In the genomic region with DNA sequence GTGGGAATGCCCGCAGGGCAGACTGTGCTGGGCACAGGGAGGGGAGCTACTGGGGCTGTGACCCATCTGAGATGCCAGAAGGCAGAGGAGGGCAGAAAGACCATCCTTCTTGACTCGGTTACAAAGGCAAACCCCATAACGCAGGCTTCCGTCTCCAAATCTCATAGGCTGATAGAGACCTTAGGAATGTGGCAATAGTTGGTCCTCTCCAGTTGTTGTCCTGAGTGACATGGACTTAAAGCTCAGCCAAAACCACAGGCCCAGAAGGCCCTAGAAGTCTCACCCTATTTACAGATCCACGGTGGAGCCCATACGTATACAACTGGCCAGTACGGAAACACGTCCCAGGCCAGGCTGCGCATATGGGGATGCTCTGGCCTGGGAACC, we compare ENCODE assay signal across 10 mouse cellular contexts. TPM values are rescaled to one million over a fixed set of nuclear protein-coding genes. Genes with fewer than 3 reads are reported as not detected.
DNase-seq lines count a peak whose midpoint lies in the region; ATAC-seq lines count a peak whose summit lies in the region.
"Had no signal": no experiment of that assay in that cellular context is flagged by ENCODE, and none has a peak within 500 bp of the region (broad histone marks: within the 10 kb centered on the region; RNA-seq: fewer than 3 reads in every experiment).

No protein-coding gene starts in this region.

- H3K4me2 ChIP-seq in lung, embryonic 15.5 days = 0 out of 2 replicates have a peak overlapping the region, but pooled peaks have one; percentile 77
- peak overlapping the region; percentile 68 for H3K4me2 ChIP-seq in forebrain, embryonic 12.5 days
- peak overlapping the region; percentile 14; the same call in 1 of the 2 replicates for H3K4me2 ChIP-seq in limb, embryonic 11.5 days (ENCODE audit: low read depth, severe bottlenecking)
- H3K4me2 ChIP-seq in neural tube, embryonic 14.5 days (ENCODE audit: low read depth, low read length) = no peak overlapping the region

- 0 out of 2 replicates have a peak, but pooled peaks cover 5% of the 10 kb centered on the region for H3K27me3 ChIP-seq in lung, embryonic 15.5 days
- peaks cover 80% of the 10 kb centered on the region for H3K27me3 ChIP-seq in forebrain, embryonic 12.5 days
- peaks cover 10% of the 10 kb centered on the region for H3K27me3 ChIP-seq in limb, embryonic 11.5 days (ENCODE audit: control insufficient read depth, insufficient read depth, low read length)
- peaks cover 10% of the 10 kb centered on the region for H3K27me3 ChIP-seq in neural tube, embryonic 14.5 days (ENCODE audit: control insufficient read depth, insufficient read depth, low read length)

- peak overlapping the region; percentile 98 for H3K27ac ChIP-seq in lung, embryonic 15.5 days
- H3K27ac ChIP-seq in forebrain, embryonic 12.5 days = peak overlapping the region; percentile 96
- no peak overlapping the region for H3K27ac ChIP-seq in limb, embryonic 11.5 days (replicated peaks; ENCODE audit: low read depth, low read length)
- H3K27ac ChIP-seq in neural tube, embryonic 14.5 days (ENCODE audit: low read depth, low read length) = peak overlapping the region; percentile 44; the same call in 1 of the 2 replicates

- H3K4me3 ChIP-seq in lung, embryonic 15.5 days = no peak overlapping the region
- peak overlapping the region; percentile 46; the same call in 1 of the 2 replicates for H3K4me3 ChIP-seq in forebrain, embryonic 12.5 days (replicated peaks)
- H3K4me3 ChIP-seq in limb, embryonic 11.5 days (ENCODE audit: low read depth, low read length) = no peak overlapping the region
- H3K4me3 ChIP-seq in neural tube, embryonic 14.5 days (ENCODE audit: low read depth, low read length) = no peak overlapping the region
- H3K4me3 ChIP-seq: myocyte had no signal

- H3K9ac ChIP-seq in lung, embryonic 15.5 days = no peak overlapping the region
- H3K9ac ChIP-seq in forebrain, embryonic 12.5 days = 0 out of 2 replicates have a peak overlapping the region, but pooled peaks have one; percentile 51
- no peak overlapping the region for H3K9ac ChIP-seq in limb, embryonic 11.5 days (ENCODE audit: low read length)
- no peak overlapping the region for H3K9ac ChIP-seq in neural tube, embryonic 14.5 days (replicated peaks; ENCODE audit: low read depth, low read length)

- 55% methylated on average over 9 of the region's 9 CpGs for whole genome bisulfite sequencing in lung, embryonic 15.5 days
- WGBS in forebrain, embryonic 12.5 days = 23% methylated on average over 9 of the region's 9 CpGs
- WGBS in limb, embryonic 11.5 days = 64% methylated on average over 9 of the region's 9 CpGs
- WGBS in neural tube, embryonic 14.5 days = 38% methylated on average over 9 of the region's 9 CpGs

- peaks cover 85% of the 10 kb centered on the region for H3K4me1 ChIP-seq in lung, embryonic 15.5 days
- H3K4me1 ChIP-seq in forebrain, embryonic 12.5 days = peaks cover 92% of the 10 kb centered on the region
- H3K4me1 ChIP-seq in limb, embryonic 11.5 days (ENCODE audit: control insufficient read depth, insufficient read depth, low read length) = peaks cover 61% of the 10 kb centered on the region
- H3K4me1 ChIP-seq in neural tube, embryonic 14.5 days (ENCODE audit: control insufficient read depth, insufficient read depth, low read length) = peaks cover 29% of the 10 kb centered on the region

- H3K9me3 ChIP-seq in lung, embryonic 15.5 days = no peaks in the 10 kb centered on the region
- H3K9me3 ChIP-seq in forebrain, embryonic 12.5 days = no peaks in the 10 kb centered on the region
- no peaks in the 10 kb centered on the region for H3K9me3 ChIP-seq in limb, embryonic 11.5 days (ENCODE audit: control insufficient read depth, low read length)
- no peaks in the 10 kb centered on the region for H3K9me3 ChIP-seq in neural tube, embryonic 14.5 days (ENCODE audit: control insufficient read depth, low read length)
- H3K9me3 ChIP-seq: G1E had no signal

- H3K36me3 ChIP-seq in lung, embryonic 15.5 days = no peaks in the 10 kb centered on the region
- no peaks in the 10 kb centered on the region for H3K36me3 ChIP-seq in forebrain, embryonic 12.5 days (replicated peaks)
- H3K36me3 ChIP-seq in limb, embryonic 11.5 days (ENCODE audit: control insufficient read depth, insufficient read depth, low read length) = no peaks in the 10 kb centered on the region
- no peaks in the 10 kb centered on the region for H3K36me3 ChIP-seq in neural tube, embryonic 14.5 days (ENCODE audit: control insufficient read depth, insufficient read depth, low read length)
- H3K36me3 ChIP-seq: G1E had no signal

- ATAC-seq in lung, embryonic 15.5 days (ENCODE audit: borderline replicate concordance, extremely low read depth, low FRiP score, low TSS enrichment) = no peak
- no peak for ATAC-seq in forebrain, embryonic 12.5 days (ENCODE audit: low FRiP score)
- no peak for ATAC-seq in limb, embryonic 11.5 days (ENCODE audit: insufficient number of reproducible peaks, low FRiP score, low TSS enrichment, low read depth)
- no peak for ATAC-seq in neural tube, embryonic 14.5 days (ENCODE audit: low read depth)

- DNase-seq in lung, postnatal 36 days = no peak
- DNase-seq in limb, embryonic 11.5 days (ENCODE audit: low spot score) = no peak
- DNase-seq in adrenal gland, adult (ENCODE audit: inconsistent age in 2 of 2, low spot score in 1 of 2) = no peak
- no peak for DNase-seq in urinary bladder, postnatal 4 days (ENCODE audit: low spot score in 2 of 2)
- DNase-seq: kidney, adult 9 months had no signal

RNA-seq across cellular contexts. Expression of a gene that starts 27.0 kb away (rescaled TPM):
- polyA plus RNA-seq in lung, embryonic 15.5 days (2015; fragmentation: Nextera tagmentation; extraction: Ambion mirVana) = 59.1 and 64.7 TPM in 2 replicates
- polyA plus RNA-seq in forebrain, embryonic 12.5 days (2016; fragmentation: Nextera tagmentation; extraction: Ambion mirVana) = 83.6 and 111 TPM in 2 replicates
- 11.6 TPM in 2 replicates for polyA plus RNA-seq in limb, embryonic 11.5 days (2014; fragmentation: Nextera tagmentation; extraction: Ambion mirVana)
- polyA plus RNA-seq in neural tube, embryonic 14.5 days (2014; fragmentation: Nextera tagmentation; extraction: Ambion mirVana) = 39.5 and 42.7 TPM in 2 replicates

RNA-seq across cellular contexts. Expression of a gene that starts 36.2 kb away (rescaled TPM):
- polyA plus RNA-seq in lung, embryonic 15.5 days (2015; fragmentation: Nextera tagmentation; extraction: Ambion mirVana) = 37.3 and 39.7 TPM in 2 replicates
- 34.6 and 39.6 TPM in 2 replicates for polyA plus RNA-seq in forebrain, embryonic 12.5 days (2016; fragmentation: Nextera tagmentation; extraction: Ambion mirVana)
- polyA plus RNA-seq in limb, embryonic 11.5 days (2014; fragmentation: Nextera tagmentation; extraction: Ambion mirVana) = 41.7 and 43.4 TPM in 2 replicates
- 27.4 and 27.6 TPM in 2 replicates for polyA plus RNA-seq in neural tube, embryonic 14.5 days (2014; fragmentation: Nextera tagmentation; extraction: Ambion mirVana)

RNA-seq across cellular contexts. Expression of a gene that starts 36.5 kb away (rescaled TPM):
- 217 and 227 TPM in 2 replicates for polyA plus RNA-seq in lung, embryonic 15.5 days (2015; fragmentation: Nextera tagmentation; extraction: Ambion mirVana)
- 265 and 272 TPM in 2 replicates for polyA plus RNA-seq in forebrain, embryonic 12.5 days (2016; fragmentation: Nextera tagmentation; extraction: Ambion mirVana)
- polyA plus RNA-seq in limb, embryonic 11.5 days (2014; fragmentation: Nextera tagmentation; extraction: Ambion mirVana) = 316 and 328 TPM in 2 replicates
- polyA plus RNA-seq in neural tube, embryonic 14.5 days (2014; fragmentation: Nextera tagmentation; extraction: Ambion mirVana) = 18.7 and 26.3 TPM in 2 replicates

RNA-seq across cellular contexts. Expression of a gene that starts 42.1 kb away (rescaled TPM):
- 274 and 284 TPM in 2 replicates for polyA plus RNA-seq in lung, embryonic 15.5 days (2015; fragmentation: Nextera tagmentation; extraction: Ambion mirVana)
- 265 and 268 TPM in 2 replicates for polyA plus RNA-seq in forebrain, embryonic 12.5 days (2016; fragmentation: Nextera tagmentation; extraction: Ambion mirVana)
- 336 and 338 TPM in 2 replicates for polyA plus RNA-seq in limb, embryonic 11.5 days (2014; fragmentation: Nextera tagmentation; extraction: Ambion mirVana)
- polyA plus RNA-seq in neural tube, embryonic 14.5 days (2014; fragmentation: Nextera tagmentation; extraction: Ambion mirVana) = 116 and 118 TPM in 2 replicates
